Mouse (Mus musculus): ENCODE results near the gene Nfasc.

Nfasc gene

DNA sequence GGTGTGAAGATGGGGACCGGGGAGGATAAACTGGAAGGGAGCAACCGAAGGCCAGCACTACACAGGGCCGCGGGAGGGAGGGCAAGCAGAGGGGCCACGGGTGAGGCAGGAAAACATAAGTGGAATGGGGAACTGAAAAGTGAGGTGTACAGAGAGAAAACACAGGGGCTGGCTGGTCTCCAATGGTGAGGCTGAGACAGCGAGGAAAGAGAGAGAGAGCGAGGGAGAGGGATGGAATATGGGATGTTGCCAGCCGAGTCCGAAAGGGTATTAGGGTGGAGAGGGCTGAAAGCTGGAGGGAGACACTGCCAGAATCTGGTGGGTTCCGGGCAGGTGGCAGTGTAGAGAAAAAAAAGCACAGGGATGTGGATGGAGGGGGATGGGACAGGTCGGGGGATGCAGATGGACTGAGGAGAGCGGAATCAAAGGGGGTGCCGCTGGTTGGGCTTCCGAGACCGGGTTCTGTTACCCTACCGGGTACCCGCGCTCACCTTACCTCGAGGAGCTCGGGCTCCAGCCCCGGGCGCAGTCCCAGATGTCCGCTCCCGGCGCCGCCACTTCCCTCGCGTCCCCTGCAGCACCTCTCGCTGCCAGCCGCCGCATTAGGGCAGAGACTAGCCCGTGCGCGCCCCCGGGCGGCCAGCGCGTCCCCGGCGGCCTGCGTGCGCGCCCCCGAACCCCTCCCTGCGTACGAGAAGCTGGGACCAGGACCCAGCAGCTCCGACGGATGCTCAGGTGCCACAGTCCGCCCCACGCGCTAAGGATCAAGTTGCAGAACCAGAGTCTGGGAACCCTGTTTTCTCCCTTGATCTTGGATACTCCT is at the start of gene Nfasc:
Gene Nfasc (minus strand): TSS at position 623 of the 823 bp plus-strand sequence.
- DNase-seq (ENCODE audit: low spot score in 2 of 2): peak in 1 of 2 experiments; percentile 7

DNA sequence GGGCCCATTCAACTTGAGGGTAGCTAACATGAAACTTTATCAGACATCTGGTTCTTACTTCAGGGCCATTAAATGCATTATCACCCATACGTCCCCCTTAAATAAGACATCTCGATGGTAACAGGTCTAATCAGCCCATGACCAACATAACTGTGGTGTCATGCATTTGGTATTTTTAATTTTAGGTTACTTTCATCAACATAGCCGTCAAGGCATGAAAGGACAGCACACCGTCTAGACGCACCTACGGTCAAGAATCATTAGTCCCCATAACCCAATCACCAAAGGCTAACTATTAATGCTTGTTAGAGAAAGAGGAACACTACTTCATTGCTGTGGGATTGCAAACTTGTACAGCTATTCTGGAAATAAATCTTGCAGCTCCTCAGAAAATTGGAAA is 49.5 kb upstream of the Nfasc start:
- no peak for DNase-seq (ENCODE audit: low spot score in 2 of 2)

DNA sequence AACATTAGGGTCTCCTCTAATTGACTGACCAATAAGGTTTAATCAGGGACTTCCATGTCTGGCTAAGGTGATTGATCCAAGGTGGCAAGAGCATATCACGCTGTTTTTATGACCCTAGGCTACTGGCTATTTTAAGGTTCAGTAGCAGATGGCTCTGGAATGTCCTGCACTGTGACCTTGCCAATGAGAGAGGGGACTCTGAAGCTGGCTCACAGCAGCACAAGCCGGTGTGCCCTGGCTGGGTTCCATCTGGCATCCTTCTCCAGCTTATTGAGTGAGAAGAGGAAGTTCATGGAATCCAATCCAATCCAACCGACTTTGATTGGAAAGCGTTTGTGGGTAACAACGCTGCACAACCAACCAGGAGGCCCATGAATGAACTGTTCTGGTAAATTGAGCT is 45.3 kb upstream of the Nfasc start:
- peak; percentile 53 to 80 for DNase-seq (ENCODE audit: low spot score in 2 of 2)

DNA sequence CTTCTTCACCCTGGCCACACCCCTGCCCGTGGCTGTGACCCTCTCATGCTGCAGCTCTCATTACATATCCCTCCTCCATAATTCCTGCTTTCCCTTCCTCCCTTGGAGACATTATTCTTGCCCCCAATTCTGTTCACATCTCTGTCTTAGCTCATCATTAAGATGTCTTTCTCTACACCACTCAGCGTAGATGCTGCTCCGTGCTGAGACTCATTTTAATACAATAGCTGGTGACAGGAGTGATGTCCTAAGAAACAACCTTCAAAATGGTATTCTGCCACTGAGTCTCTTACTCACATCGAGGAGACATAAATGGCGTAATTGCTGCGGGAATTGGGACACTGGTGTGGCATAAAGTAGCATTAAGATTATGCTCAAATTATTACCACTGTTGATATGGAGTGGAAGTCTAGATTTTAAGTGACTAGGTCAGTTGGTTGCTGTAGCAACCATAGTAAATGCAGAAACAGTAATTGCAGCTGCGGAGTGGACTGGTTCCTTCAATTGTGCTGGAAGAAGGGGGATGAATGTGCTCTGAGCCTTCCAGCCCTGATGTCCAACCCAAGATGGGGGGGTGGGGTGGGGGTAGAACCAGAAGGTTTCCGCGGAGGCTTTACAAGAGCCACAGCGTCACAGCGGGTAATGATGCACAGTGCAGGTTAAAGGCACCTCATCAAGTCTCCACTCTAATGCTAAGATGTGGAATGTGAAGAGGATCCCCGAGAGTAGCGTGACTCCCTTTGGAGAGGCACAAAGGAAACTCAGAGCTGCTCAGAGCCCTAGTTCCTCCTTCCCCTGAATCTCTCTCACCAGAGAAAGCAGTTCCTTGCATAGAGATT is 40.2 kb upstream of the Nfasc start:
- DNase-seq (ENCODE audit: low spot score in 2 of 2): no peak

DNA sequence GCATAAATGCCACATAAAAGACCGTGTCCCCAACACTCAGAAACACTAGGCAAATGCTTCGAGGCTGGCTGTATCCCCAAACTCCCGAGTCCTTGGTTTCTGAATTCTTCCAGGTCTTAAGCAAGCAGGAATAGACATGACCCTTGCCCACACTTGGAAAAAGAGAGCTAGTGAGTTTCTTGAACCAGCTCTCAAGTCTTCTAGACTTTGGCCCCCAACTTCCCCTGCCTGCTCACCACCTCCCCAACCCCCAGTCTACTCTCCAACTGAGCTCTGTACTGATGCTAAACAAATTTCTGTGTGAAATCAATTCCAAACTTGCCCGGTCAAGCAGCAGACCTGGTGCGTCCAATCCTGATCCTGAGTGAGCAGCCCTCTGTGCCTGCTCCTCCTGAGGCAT is 39.4 kb upstream of the Nfasc start:
- no peak for DNase-seq (ENCODE audit: low spot score in 2 of 2)

DNA sequence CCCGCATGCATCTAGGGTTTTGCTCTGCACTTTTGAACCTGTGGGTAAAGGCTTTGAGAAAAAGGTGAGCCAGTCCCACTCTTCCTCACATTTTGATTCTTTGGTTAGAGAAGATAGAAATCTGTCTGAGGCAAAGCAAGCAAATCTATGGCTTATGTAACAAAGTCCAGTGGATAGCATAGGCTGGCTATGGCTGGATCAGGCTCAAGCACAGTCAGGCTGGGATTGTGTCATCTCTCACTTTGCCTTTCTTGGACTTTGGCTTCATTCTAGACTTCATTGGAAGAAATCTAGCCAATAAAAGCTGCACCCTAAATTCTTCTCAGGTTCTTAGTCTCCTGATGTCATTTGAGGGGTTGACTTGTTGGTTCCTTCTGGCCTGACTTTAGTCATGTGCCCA is 38.7 kb upstream of the Nfasc start:
- DNase-seq (ENCODE audit: low spot score in 2 of 2): no peak

DNA sequence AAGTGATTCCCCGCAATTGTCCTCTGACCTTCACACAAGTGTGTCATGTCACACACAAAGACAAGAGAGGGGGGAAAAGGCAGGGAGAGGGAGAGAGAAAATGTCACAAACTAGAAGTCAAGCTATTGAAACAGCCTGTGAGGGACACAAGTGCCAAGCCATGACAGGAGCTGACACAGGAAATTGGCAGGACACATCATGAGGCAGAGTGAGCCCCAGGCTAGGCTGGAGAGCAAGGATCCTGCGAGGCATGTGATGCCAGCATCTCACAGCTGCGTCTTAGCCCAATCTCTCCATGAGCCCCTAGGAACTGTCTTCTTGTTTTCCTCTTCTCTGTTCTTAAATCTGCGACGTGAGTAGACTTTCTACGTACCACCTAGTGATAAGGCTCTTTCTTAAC is 33.4 kb upstream of the Nfasc start:
- no peak for DNase-seq (ENCODE audit: low spot score in 2 of 2)

DNA sequence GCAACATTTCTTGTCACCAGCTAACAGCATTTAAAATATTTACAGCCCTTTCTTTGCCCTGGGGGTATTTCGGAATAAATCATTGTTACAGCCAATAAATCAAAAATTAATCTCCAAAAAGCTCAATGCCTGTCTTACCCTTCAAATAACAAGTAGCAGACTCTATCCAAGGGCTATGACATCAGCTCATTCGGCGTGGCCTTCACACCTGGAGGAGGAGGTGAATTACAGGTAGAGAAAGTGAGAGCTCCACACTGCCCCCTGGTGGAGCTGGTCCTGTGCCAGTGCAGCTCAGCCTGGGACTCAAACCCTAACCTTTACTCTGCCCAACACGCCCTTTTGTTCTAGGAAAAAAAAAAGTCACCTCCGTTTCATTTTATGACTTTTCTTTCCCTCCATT is 29.8 kb upstream of the Nfasc start:
- DNase-seq (ENCODE audit: low spot score in 2 of 2): no peak

DNA sequence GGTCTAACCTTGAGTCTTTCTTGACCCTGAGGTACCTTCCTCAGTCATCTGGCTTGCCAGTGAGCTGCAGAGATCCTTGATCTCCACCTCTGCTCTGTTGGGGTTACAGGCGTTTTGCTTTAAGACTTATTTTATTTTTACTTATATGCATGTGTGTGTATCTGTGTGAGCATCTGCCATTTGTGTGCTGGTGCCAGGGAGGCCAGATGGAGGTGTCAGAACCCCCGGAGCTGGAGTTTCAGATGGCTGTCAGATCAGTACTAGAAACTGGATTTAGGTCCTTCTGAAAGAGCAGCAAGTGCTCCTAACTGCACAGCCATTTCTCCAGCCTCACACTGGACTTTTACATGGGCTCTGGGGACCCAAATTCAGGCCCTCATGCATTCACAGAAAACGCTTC is 28.0 kb upstream of the Nfasc start:
- DNase-seq (ENCODE audit: low spot score in 2 of 2): no peak

DNA sequence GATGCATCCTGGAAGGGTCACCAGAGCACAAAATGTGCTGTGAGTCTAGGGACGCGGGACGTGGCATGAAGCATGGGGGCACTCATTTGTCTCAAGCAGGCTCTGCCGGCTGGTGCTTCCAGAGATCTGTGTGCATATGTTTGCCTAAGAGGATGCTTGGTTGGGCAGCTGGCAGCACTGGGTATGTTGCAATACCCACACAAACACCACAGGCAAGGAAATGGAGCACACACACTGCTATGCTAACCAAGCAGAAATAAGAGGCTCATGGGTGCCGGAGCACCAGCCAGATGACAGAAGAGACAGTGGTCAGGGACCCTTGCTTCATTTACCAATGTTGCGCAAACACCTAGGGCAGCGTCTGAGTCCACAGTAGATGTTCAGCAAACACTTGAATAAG is 25.8 kb upstream of the Nfasc start:
- DNase-seq (ENCODE audit: low spot score in 2 of 2): no peak

DNA sequence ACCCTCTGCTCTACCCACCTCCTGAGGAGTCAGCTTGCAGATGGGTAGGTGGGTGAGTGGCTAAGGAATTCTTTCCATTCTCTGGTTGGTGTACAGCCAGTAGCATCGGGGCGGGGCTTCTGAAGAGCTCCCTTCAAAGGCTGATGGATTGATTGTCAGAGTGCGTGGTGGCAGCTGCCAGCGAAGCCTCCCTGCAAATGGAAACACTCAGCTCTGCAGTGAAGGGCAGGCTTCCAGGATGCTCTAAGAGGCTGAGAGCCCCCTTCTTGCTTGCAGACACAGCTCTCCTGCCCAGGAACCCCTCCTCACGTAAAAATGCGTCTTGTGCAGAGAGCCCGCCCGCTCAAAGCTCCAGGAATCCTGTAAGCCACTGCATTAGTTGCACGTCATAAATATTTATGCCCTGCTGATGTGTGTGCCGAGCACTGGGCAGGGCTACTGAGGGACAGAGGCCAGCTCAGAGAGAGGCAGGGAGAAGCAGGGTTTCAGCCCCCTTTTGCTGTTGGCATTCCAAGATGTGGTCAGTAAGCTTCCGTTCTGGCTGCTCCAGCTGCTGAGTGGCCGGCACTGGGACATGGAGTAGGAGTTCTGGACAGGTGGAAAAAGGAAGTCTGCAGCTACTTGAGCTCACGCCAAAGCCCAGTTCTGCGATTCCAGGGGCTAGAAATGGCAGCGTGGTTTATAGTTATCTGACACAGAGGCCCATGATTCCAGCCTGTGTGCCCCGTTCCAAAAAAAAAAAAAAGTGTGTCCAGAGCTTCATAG is 24.5 kb upstream of the Nfasc start:
- DNase-seq (ENCODE audit: low spot score in 2 of 2): no peak

DNA sequence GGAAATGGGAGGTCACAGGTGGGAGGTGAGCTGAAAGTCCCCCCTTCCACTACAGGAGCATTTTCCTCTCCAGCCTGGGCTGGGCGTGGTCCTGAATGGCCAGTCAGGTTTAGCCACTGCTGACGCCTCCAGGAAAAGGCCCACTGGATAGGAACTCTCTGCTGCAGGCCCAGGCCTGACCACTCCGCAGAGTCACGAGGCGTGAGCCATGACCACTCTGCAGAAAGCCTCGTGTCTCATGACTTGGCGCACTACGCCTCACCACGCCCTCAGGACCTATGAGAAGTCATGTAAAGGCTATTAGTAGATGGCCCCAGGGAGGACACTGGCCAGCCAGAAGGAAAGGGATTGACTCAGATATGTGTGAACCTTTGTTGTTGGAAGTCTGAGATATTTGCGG is 23.6 kb upstream of the Nfasc start:
- no peak for DNase-seq (ENCODE audit: low spot score in 2 of 2)

DNA sequence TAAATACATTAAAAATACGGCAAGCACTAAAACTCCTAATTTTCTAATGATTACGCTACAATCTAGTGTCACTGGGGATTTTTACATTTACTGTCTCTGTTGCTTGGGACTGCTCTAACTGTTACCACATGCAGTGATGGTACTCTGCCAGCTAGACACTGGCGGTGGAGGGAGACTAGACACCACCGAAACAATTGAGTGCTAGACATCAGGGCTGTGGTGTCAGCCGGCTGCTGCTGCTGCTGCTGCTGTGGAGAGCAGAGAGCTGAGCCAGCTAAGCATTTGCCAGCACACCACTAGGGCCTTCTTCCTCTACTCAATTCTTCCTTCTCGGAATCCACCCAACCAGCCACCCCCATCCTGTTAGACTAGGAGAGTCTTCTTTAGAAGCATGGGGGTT is 17.8 kb upstream of the Nfasc start:
- no peak for DNase-seq (ENCODE audit: low spot score in 2 of 2)

DNA sequence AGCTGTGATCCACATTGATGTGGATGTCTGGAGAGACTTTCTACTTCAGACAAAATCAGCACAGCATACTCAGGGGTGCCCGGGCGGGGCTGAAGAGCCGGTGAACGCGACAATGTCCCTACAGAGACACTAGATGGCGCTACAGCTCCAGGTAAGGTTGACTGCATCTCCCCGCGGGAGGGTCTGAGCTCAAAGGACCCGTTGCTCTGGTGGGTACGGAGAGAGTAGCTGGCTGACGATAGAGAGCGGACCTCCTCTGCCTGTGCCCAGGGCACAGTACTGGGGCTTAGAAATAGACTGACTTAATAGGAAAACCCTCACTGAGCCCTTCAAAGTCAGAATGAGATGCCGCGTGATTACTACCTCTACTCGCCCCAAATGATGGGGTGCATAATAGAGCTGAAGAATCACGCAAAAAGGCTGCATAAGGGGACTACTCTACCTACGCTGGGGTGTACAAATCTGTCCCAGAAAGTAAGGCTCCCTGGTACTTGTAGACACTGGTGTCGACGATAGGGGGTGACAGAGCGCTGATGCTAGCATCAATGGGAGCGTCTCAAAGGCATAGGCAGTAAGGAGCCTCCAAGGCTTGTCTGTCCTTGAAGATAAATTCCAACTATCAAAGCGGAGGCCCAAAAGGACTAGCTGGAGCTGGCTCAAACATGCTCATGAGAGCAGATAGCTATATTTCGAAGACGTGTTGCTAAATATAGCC is 17.2 kb upstream of the Nfasc start:
- peak; percentile 5 to 29 for DNase-seq (ENCODE audit: low spot score in 2 of 2)

DNA sequence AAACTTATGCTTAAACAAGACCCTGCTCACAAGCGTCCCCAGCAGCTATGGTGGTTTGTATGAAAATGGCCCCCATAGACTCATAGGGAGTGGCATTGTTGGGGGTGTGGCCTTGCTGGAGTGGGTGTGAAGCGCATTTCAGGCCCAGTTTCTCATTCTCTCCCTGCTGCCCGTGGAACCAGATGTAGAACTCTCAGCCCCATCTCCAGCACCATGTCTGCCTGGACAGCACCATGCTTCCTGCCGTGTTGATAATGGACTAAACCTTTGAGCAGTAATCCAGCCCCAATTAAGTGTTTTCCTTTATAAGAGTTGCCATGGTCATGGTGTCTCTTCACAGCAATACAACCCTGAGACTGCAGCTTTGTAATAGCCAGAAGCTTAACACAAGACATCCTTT is 13.6 kb upstream of the Nfasc start:
- DNase-seq (ENCODE audit: low spot score in 2 of 2): no peak

DNA sequence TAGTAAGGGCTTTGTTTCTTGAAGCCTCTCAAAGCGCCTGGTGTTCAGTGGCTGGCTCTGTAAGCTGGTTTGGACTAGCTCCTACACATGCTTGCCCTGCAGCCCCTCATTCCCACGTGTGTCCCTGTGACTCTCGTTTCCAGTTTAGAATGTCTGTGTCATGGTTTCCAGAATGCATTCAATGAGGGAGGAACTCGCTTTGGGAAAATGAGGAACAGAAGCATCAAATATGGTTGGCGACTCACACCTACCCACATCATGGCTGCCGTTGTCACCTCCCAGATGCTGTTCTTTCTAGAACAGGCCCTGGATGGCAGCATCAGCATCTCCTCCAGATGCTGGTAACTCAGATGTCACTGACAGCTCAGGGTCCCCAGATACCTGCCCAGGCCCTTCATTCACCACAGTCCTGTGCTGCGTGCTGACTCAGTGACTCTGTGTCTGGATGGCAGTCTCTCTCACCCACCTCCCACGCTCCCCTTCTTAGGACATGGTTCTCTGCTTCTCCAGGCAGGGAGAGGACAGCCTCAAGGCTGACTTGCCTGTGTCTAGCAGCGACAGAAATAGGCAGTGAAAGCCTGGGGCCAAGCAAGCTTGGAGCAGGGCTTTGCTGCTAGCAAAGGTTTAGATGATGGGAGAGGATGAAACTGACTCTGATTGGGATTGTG is 7.8 kb upstream of the Nfasc start:
- no peak for DNase-seq (ENCODE audit: low spot score in 2 of 2)

DNA sequence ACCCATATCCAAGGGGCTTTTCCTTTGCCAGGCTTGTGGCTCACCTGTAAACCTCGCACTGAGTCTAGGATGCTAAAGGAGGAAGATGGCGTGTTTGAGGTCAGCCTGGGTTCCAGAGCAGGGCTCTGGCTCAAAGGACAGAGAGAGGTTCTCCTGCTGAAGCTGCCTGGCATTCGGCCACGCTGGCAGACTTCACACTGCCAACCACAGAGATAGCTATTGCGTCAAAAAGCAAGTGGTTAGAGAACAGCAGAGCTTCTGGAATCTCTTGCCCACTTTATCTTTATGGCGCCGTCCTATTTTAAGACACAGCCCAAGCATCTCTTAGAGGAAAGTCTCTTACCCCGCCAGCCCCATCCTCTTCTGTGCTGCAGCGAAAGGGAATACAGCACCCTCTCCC is 4.7 kb upstream of the Nfasc start:
- peak in 1 of 2 experiments; percentile 35 for DNase-seq (ENCODE audit: low spot score in 2 of 2)

DNA sequence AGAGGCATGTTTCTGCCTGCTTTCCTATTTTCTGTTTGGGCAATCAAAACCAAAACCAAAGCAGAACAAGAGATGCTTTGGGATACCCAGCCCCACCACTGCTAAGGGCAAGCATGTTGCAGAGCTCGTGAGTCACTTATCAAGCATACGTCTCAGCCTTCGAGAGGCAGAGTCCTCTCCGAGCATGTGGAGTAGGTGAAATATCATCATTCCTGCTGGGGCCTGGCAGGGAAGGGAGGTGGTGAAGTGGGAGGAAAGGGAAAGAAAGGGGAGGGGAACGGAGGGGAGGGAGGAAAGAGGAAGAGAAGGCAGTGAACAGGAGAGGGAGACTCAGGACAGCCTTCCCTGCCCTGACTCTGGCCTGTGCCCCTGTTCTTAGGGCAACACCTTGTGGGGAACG is 4.0 kb upstream of the Nfasc start:
- no peak for DNase-seq (ENCODE audit: low spot score in 2 of 2)

DNA sequence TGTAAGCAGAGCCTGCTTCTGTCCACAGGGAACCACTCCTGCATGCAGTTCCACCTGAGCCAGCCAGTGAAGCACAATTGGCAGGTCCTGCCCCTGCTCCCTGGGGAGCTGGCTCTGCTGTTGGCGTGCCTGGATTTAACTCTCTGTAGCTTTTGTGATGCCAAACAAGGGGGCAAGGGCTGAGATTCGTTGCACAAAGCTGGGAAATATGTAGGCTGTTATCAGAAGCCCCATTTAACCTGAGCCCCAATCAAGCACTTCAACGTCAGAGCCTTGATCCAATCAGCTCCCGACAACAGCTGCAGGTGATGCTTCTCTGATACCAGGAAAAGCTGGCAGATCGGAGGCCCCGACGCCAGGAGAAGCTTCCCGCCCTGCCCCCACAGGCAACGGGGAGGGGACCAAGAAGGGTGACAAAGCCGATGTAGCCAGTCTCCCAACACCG is 2.5 kb downstream of the Nfasc start:
- DNase-seq (ENCODE audit: low spot score in 2 of 2): no peak

DNA sequence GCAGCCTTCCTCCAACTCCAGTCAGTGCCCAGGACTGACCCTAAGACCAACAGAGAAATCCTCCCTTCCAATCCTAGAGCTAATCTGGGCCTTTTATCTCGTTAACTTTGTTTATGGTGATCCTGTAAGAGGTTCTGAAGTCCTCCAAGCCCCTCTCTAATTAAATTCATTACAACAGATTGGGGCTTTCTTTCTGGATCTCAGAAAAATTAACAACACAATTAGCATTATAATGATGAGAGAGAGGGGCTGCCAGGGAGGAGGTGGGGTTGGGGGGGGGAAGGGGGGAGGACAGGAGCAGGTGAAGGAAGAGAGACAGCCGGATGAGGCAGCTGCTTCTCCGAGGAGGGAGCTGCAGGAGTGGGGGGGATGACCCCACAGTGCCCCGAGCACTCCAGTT is 5.4 kb downstream of the Nfasc start:
- DNase-seq (ENCODE audit: low spot score in 2 of 2): no peak

DNA sequence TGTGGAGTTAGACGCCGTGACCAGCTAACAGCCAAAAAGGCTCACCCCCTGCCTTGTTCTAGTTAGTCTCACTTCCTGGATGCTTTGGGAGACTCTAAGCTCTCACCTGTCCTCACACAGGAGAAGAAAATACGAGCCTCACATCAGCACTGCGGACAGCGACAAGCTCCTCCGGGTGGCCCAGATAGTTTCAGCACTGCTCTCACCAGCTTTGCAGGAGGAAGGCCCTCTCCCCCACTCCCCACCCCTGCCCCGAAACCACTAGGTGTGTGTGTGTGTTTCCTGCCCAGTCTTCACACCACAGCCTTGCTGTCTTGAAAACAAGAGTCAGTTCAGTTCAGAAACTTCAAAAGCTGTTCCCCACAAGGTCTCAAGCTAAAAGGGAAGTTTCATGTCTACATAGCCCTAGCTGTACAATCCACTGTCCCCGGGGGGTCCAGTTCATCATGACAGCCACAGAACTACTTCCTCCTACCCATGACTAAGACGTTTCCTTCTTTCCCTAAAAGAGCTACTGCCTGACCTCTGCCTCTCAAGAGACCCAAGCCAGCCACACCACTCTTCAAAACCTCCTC is 7.6 kb downstream of the Nfasc start:
- DNase-seq (ENCODE audit: low spot score in 2 of 2): no peak

Measured in heart, adult 9 months (tissue).